Mouse (Mus musculus) fat pad, adult 2 months (tissue): ENCODE data around the gene Olfr1166.
"Not testable (repeated sequence)": the region's sequence is repeated elsewhere in the genome, so short reads cannot be mapped to it uniquely, and the experiment has no call there.

Experiments used
- DNase-seq: peaks from one replicate; pipeline ENCODE4 v3.0.0-alpha.2; 2011; ENCODE audit warnings: low read depth, low spot score; ENCODE audit errors: extremely low read depth

Olfr1166 gene

GRCm38 (mm10) chr2:88128172-88128571 lies at the start of gene Olfr1166:
Gene Olfr1166 (minus strand): TSS chr2:88128272.
- DNase-seq, result no peak

DNA sequence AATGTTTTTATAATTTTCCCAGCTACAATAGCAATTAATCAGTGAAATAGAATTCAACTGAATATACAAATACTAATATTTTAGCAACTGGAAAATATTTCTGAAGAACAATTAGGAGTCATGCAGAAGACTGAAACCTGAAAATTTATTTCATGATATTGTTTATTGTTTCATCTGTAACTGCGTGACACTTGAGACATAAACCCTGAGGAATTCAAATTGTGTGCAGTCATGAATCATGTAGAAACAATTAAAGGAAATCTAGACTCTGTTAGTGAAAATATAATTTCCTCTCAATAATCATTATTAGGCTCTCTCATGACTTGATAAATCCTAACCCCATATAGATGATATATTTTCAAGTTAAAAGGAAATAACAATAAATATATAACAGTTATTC lies 27.0 kb upstream of the Olfr1166 start, which contains the start of gene Olfr1167:
Gene Olfr1167, minus strand, starts transcription at position 101 of the 400 bp plus-strand sequence.
- not testable (repeated sequence) for DNase-seq

DNA sequence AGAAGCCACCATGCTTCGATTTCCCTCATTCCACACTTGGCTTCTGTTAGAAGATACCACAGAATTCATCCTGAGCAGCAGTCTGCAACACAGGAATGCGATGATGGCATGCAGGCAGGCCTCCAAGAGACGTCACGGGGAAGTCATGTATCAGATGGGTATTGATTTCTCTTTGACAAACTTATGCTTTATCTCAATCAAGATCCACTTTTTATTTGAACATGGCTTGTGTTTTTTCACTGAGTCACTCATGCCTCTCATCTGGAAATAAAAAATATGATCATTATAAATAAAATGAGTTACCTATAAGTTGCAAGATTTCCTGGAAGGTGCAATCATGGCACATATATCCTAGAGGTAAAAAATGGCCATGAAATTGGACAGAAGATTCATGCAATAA lies 34.2 kb downstream of the Olfr1166 start, which contains the start of gene Olfr1164:
Gene Olfr1164, minus strand, starts transcription at position 101 of the 400 bp plus-strand sequence.
- DNase-seq, result no peak
